Mouse (Mus musculus) embryonic fibroblast, embryonic 13.5 days (primary cell): ENCODE measurements around the gene Dpf3.

ENCODE experiments used
- CTCF ChIP-seq: IDR thresholded peaks from 2 replicates; pipeline ENCODE4 v1.5.1; 2011; ENCODE audit warnings: mild to moderate bottlenecking, control low read depth, low read length, moderate library complexity, borderline replicate concordance; ENCODE audit not compliant: insufficient read depth
- POLR2A ChIP-seq: IDR thresholded peaks from 2 replicates; pipeline ENCODE4 v1.6.1; 2011; ENCODE audit warnings: low read depth, mild to moderate bottlenecking, control low read depth, low read length, moderate library complexity

GRCm38 (mm10) chr12:83483653-83484052, 3.9 kb downstream of the Dpf3 start:
- no peak for TF ChIP-seq CTCF
- TF ChIP-seq POLR2A = no peak
